Mouse (Mus musculus): ENCODE data around the gene Renbp.

Renbp gene

GRCm38 (mm10) chrX:73918631-73919030 is 12.0 kb downstream of the Renbp start:
- DNase-seq = no peak

GRCm38 (mm10) chrX:73916945-73917344 is 13.7 kb downstream of the Renbp start:
- no peak for DNase-seq

- DNase-seq = peak; percentile 83 to 88
These were observed 15.6 kb downstream of the Renbp start for GRCm38 (mm10) chrX:73914827-73915703.

DNA sequence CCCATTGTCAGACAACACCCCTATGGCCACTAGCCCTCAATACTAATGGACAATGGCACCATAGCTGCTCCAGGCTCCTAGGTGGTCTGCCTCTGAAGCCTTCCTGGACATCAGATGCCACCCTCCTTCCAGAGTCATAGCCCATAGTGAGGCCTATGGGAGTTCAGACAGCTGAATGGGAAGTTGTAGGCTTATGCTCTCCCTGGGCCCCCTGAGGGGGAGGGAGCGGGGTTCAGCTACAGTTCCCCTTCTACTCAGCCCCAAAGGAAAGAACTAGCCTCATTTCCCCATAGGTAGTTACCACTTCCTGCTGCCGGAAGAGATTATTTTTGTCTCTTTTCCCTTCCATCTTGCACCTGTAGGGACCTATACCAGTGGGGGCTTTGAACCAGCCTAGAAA is 19.1 kb downstream of the Renbp start:
- DNase-seq = no peak

DNA sequence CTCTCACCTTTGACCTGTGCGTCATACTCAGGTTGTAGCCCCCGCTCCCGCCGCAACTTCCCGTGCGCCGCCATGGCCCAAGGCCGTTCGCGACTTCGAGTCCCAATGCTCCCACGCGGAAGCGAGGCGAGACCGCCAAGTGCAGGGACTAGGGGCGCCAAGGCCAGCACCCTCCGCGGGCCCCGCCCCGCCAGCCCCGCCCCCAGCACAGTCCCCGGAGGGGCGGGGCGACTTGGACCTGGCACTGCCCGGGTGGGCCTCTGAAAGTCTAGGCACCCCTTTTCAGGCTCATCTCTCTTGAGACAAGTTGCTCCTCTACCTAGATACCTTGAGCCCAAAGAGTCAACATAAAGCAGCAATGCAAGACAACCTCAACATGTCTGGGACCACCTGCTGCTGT is 19.5 kb downstream of the Renbp start:
- DNase-seq = no peak

GRCm38 (mm10) chrX:73910451-73910850 is 20.2 kb downstream of the Renbp start:
- no peak for DNase-seq

DNA sequence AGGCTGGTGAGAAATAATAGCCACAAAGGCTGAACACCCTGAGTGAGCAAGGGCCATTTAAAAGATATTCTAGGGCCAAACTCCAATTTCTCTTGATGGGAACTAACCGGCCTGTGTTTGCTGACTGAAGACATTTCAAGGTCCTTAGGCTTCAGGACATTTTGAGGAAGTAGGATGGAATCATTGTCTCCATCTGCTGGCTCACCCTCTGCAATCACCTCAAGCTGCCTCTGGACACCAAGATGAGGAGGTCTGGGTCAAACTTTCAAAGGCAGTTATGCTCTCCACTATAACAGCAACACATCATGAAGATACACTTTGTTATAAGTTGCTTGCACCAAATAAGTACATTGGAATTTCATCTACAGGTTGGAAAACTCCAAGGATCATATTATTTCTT is 20.6 kb downstream of the Renbp start:
- DNase-seq = no peak

DNA sequence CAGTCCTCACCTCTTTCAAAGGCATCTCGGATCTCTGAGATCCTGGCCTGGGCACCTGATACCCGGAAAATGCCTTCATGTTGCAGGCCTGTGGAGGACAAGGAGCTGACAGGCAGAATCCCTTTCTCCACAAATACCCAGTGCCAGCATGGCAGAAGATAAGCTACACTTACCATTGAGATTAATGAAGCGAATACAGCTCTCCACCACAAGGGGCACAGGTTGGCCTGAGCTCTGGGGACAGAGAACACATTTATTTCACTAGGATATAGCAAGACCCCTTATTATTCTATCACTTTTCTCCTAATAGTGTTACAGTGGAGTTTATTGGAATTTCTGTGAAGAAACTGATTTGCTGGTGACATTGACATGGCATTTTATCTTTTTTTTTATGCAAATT is 32.7 kb downstream of the Renbp start:
- DNase-seq = no peak

GRCm38 (mm10) chrX:73895719-73896118 is 34.9 kb downstream of the Renbp start, which contains the start of gene L1cam:
Gene L1cam (minus strand): TSS chrX:73896105.
- DNase-seq = peak; percentile 68 to 76

GRCm38 (mm10) chrX:73892833-73893232 is 37.8 kb downstream of the Renbp start:
- peak; percentile 53 to 67 for DNase-seq

- no peak for DNase-seq
These were observed 39.0 kb downstream of the Renbp start, which contains the start of gene Avpr2 for GRCm38 (mm10) chrX:73891551-73892152. Gene Avpr2 (plus strand): TSS chrX:73892102.

DNA sequence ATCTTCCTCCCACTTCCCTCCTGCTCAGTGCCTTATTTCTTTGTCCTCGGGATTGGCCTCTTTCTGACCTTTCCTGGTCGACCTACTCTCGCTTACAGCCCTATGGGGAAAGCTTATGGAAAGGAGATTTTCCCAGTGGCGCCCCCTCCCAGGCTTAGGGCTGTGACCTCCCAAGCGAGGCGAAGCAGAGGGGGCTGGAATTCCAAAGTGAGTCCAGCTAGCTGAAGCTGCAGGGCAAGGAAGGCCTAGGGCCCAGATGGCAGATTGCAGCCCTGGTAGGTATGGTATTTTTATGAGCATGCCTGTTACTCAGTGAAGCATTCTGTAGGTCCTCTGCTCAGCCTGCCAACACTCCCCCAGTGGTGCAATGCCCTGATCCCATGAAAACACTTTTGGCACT is 49.2 kb downstream of the Renbp start:
- peak in 1 of 2 experiments; percentile 8 for DNase-seq

- DNase-seq = no peak
These were observed 49.6 kb downstream of the Renbp start for GRCm38 (mm10) chrX:73881036-73881427.

DNA sequence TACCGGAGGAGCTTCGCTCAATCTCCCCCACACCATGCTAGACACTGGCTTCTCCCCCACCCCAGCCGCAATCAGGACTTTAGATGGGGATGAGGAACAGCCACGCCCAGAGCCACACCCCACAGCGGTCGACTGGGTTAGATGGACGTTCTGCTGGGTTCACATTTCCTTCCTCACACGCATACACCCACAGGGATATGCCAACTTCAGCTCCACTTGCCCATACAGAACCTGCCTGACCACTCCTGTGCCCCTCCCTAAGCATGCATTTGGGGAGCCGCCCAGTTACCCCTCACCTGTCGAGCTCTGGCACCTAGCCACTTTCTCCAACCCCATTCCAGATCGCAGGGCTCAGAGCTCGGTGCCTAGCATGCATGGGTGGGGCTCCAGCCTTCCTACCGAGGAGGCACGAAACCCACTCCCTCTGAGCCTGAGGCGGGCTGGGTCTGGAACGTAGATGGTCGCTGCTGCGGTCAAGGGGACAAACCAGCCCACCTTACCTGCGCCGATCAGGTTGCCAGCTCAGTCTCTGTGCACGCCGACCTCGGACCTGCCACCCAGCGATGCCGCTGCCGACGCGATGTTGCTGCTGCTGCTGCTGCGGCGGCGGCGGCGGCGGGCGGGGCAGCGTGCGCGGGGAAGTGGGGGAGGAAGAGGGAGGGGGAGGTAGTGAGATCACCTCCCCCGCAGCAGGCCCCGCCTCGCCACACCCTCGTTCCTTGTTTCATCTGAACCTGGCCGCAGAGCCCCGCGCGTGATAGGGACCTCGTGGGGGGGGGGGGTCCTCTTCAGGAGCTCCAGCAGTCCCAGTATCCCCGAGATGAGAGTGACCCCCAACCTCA is 50.2 kb downstream of the Renbp start:
- peak; percentile 46 to 75 for DNase-seq

DNA sequence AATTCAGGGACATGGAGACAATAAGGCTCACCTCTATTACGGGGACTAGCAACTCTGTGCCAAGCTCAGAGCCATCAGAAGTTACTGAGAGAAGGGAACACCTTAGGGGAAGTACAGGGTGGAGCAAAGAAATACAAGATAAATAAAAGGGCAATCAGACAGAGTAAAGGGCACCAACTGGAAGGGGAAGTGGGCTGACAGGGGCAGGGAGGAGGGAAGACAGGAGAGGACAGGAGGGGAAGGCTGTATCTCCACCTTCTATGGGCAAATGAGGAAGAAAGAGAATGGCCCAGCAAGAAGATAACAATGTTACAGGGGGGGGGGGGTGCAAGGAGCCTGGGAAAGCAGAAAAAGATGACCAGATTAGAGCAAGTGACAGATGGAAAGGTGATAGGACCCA is 53.6 kb downstream of the Renbp start:
- no peak for DNase-seq

- no peak for DNase-seq
These were observed 54.8 kb downstream of the Renbp start for GRCm38 (mm10) chrX:73875881-73876280.

Data from cerebellum, postnatal 36 days (tissue).